Mouse (Mus musculus) myocyte (in vitro differentiated cells): ENCODE data around the gene Itgal.

Experiments used
- CEBPB ChIP-seq: IDR thresholded peaks from 2 replicates; pipeline ENCODE4 v1.6.1; 2011; ENCODE audit warnings: mild to moderate bottlenecking, moderate library complexity; ENCODE audit not compliant: poor library complexity, insufficient read depth, severe bottlenecking
- MAX ChIP-seq: IDR thresholded peaks from one replicate; pipeline ENCODE4 v1.6.1; 2011; ENCODE audit warnings: low read depth, mild to moderate bottlenecking, control low read depth
- POLR2A ChIP-seq: IDR thresholded peaks from one replicate; pipeline ENCODE4 v1.6.1; 2011; ENCODE audit warnings: low read depth, mild to moderate bottlenecking, control low read depth, moderate library complexity; ENCODE audit not compliant: insufficient read length
- REST ChIP-seq: IDR thresholded peaks from one replicate; pipeline ENCODE4 v1.6.1; 2011; ENCODE audit warnings: mild to moderate bottlenecking, control low read depth, moderate library complexity; ENCODE audit not compliant: insufficient read depth, insufficient read length
- TCF12 ChIP-seq: IDR thresholded peaks from one replicate; pipeline ENCODE4 v1.6.1; 2011; ENCODE audit warnings: mild to moderate bottlenecking, control low read depth; ENCODE audit not compliant: poor library complexity, insufficient read depth, severe bottlenecking

GRCm38 (mm10) chr7:127253341-127253740 is 42.7 kb upstream of the Itgal start:
- TF ChIP-seq CEBPB = no peak
- no peak for TF ChIP-seq REST
- TF ChIP-seq POLR2A = no peak
- no peak for TF ChIP-seq MAX
- TF ChIP-seq TCF12 = no peak
